Mouse (Mus musculus): ENCODE data around the gene Itga1. TPM values are rescaled to one million over a fixed set of nuclear protein-coding genes. Genes with fewer than 3 reads are reported as not detected.

The Itga1 gene
- total and polyA plus RNA-seq, 3 experiments, result not detected

GRCm38 (mm10) chr13:115005342-115005741 is 96.4 kb downstream of the Itga1 start:
- Histone ChIP-seq H3K9me3 (replicated peaks; ENCODE audit: insufficient read depth, low read length) (no peaks in the 10 kb centered on the region), H3K9ac (ENCODE audit: control insufficient read depth, low read depth, low read length, poor library complexity, severe bottlenecking) (no peak overlapping the region), H3K4me3 (ENCODE audit: control insufficient read depth in 1 of 2, insufficient read depth in 1 of 2, low read depth in 2 of 2, low read length in 2 of 2) (no peak overlapping the region), H3K27ac (ENCODE audit: control insufficient read depth, low read depth, low read length) (no peak overlapping the region), H3K4me1 (ENCODE audit: control insufficient read depth in 1 of 2, insufficient read depth in 2 of 2, low read length in 2 of 2) (no peaks in the 10 kb centered on the region), H3K27me3 (ENCODE audit: control insufficient read depth in 1 of 2, insufficient read depth in 2 of 2, low read length in 2 of 2) (no peaks in the 10 kb centered on the region), H3K36me3 (ENCODE audit: control insufficient read depth in 1 of 2, insufficient read depth in 2 of 2, low read length in 2 of 2) (no peaks in the 10 kb centered on the region), H3K79me2 (ENCODE audit: control insufficient read depth, insufficient read depth, low read length, poor library complexity) (no peaks in the 10 kb centered on the region)
- DNase-seq (ENCODE audit: low read depth, low spot score), result peak; percentile 32
- TF ChIP-seq USF1 (IDR thresholded peaks at IDR 0.05; ENCODE audit: low read depth, low read length) (no peak), MAX (IDR thresholded peaks at IDR 0.05; ENCODE audit: low read length) (no peak), USF2 (IDR thresholded peaks at IDR 0.05; ENCODE audit: borderline replicate concordance in 1 of 2, insufficient read depth in 1 of 2, low read depth in 1 of 2, low read length in 2 of 2) (no peak), EP300 (IDR thresholded peaks at IDR 0.05; ENCODE audit: low read depth in 1 of 2, low read length in 2 of 2) (no peak), TCF12 (IDR thresholded peaks at IDR 0.05; ENCODE audit: low read depth, low read length) (no peak), MEF2A (IDR thresholded peaks at IDR 0.05; ENCODE audit: extremely low read depth, insufficient replicate concordance, low read depth, low read length, poor library complexity, severe bottlenecking) (no peak), TBP (IDR thresholded peaks at IDR 0.05; ENCODE audit: low read depth, low read length) (no peak), POLR2AphosphoS5 (IDR thresholded peaks at IDR 0.05; ENCODE audit: borderline replicate concordance, low read depth, low read length) (no peak), MYC (IDR thresholded peaks at IDR 0.05; ENCODE audit: low read depth, low read length) (no peak), ZKSCAN1 (IDR thresholded peaks at IDR 0.05; ENCODE audit: low read depth, low read length) (no peak), SIN3A (IDR thresholded peaks at IDR 0.05; ENCODE audit: low read length) (no peak)

GRCm38 (mm10) chr13:115003444-115004053 is 98.2 kb downstream of the Itga1 start:
- no peaks in the 10 kb centered on the region for H3K4me1 ChIP-seq (ENCODE audit: control insufficient read depth in 1 of 2, insufficient read depth in 2 of 2, low read length in 2 of 2)
- H3K9me3 ChIP-seq (replicated peaks; ENCODE audit: insufficient read depth, low read length), result no peaks in the 10 kb centered on the region
- TF ChIP-seq SMC3 (IDR thresholded peaks at IDR 0.05; ENCODE audit: low read depth, low read length), result no peak
- TF ChIP-seq MYC (IDR thresholded peaks at IDR 0.05; ENCODE audit: low read depth, low read length), result no peak
- TF ChIP-seq ZNF384 (IDR thresholded peaks at IDR 0.05; ENCODE audit: low read depth, low read length), result no peak
- no peak for TF ChIP-seq ZKSCAN1 (IDR thresholded peaks at IDR 0.05; ENCODE audit: low read depth, low read length)
- no peak overlapping the region for H3K9ac ChIP-seq (ENCODE audit: control insufficient read depth, low read depth, low read length, poor library complexity, severe bottlenecking)
- H3K27me3 ChIP-seq (ENCODE audit: control insufficient read depth in 1 of 2, insufficient read depth in 2 of 2, low read length in 2 of 2), result no peaks in the 10 kb centered on the region
- H3K36me3 ChIP-seq (ENCODE audit: control insufficient read depth in 1 of 2, insufficient read depth in 2 of 2, low read length in 2 of 2), result no peaks in the 10 kb centered on the region
- H3K27ac ChIP-seq (ENCODE audit: control insufficient read depth, low read depth, low read length), result no peak overlapping the region
- no peak for DNase-seq (ENCODE audit: low read depth, low spot score)
- no peak overlapping the region for H3K4me3 ChIP-seq (ENCODE audit: control insufficient read depth in 1 of 2, insufficient read depth in 1 of 2, low read depth in 2 of 2, low read length in 2 of 2)
- no peaks in the 10 kb centered on the region for H3K79me2 ChIP-seq (ENCODE audit: control insufficient read depth, insufficient read depth, low read length, poor library complexity)

GRCm38 (mm10) chr13:115002837-115003236 is 98.9 kb downstream of the Itga1 start:
- no peaks in the 10 kb centered on the region for H3K36me3 ChIP-seq (ENCODE audit: control insufficient read depth in 1 of 2, insufficient read depth in 2 of 2, low read length in 2 of 2)
- no peak overlapping the region for H3K9ac ChIP-seq (ENCODE audit: control insufficient read depth, low read depth, low read length, poor library complexity, severe bottlenecking)
- no peaks in the 10 kb centered on the region for H3K4me1 ChIP-seq (ENCODE audit: control insufficient read depth in 1 of 2, insufficient read depth in 2 of 2, low read length in 2 of 2)
- H3K27ac ChIP-seq (ENCODE audit: control insufficient read depth, low read depth, low read length), result no peak overlapping the region
- TF ChIP-seq BHLHE40 (IDR thresholded peaks at IDR 0.05; ENCODE audit: borderline replicate concordance, low read depth, low read length) (no peak), E2F4 (IDR thresholded peaks at IDR 0.05; ENCODE audit: borderline replicate concordance, low read depth, low read length) (no peak), RCOR1 (IDR thresholded peaks at IDR 0.05; ENCODE audit: low read depth, low read length) (no peak)
- no peak overlapping the region for H3K4me3 ChIP-seq (ENCODE audit: control insufficient read depth in 1 of 2, insufficient read depth in 1 of 2, low read depth in 2 of 2, low read length in 2 of 2)
- no peaks in the 10 kb centered on the region for H3K27me3 ChIP-seq (ENCODE audit: control insufficient read depth in 1 of 2, insufficient read depth in 2 of 2, low read length in 2 of 2)
- no peaks in the 10 kb centered on the region for H3K9me3 ChIP-seq (replicated peaks; ENCODE audit: insufficient read depth, low read length)
- no peaks in the 10 kb centered on the region for H3K79me2 ChIP-seq (ENCODE audit: control insufficient read depth, insufficient read depth, low read length, poor library complexity)
- no peak for DNase-seq (ENCODE audit: low read depth, low spot score)
